Mouse (Mus musculus) retina, postnatal 7 days (tissue): ENCODE measurements around the gene Spata31d1d.

Experiments
- DNase-seq: peaks from one replicate; pipeline ENCODE4 v3.0.0-alpha.2; 2012; ENCODE audit warnings: low read depth, low spot score

Gene Spata31d1d

GRCm38 (mm10) chr13:59679306-59679705, 52.2 kb downstream of the Spata31d1d start:
- DNase-seq, result no peak

GRCm38 (mm10) chr13:59676316-59677229, 55.0 kb downstream of the Spata31d1d start:
- DNase-seq, result no peak
